Mouse (Mus musculus) heart, postnatal 0 days (tissue): Measurements from ENCODE around the gene Hexim2.

Experiments used
- CTCF ChIP-seq: IDR thresholded peaks from 2 replicates; pipeline ENCODE4 v1.5.1; 2016; ENCODE audit warnings: antibody characterized with exemption, control low read depth, low read depth
- EP300 ChIP-seq: IDR thresholded peaks from 2 replicates; pipeline ENCODE4 v1.6.1; 2016; ENCODE audit warnings: antibody characterized with exemption, low read depth

GRCm38 (mm10) chr11:103100361-103100760 lies 31.9 kb upstream of the Hexim2 start:
- TF ChIP-seq CTCF (no peak), EP300 (no peak)
